Comparison of ENCODE assay signal across 8 mouse cellular contexts in the genomic region with DNA sequence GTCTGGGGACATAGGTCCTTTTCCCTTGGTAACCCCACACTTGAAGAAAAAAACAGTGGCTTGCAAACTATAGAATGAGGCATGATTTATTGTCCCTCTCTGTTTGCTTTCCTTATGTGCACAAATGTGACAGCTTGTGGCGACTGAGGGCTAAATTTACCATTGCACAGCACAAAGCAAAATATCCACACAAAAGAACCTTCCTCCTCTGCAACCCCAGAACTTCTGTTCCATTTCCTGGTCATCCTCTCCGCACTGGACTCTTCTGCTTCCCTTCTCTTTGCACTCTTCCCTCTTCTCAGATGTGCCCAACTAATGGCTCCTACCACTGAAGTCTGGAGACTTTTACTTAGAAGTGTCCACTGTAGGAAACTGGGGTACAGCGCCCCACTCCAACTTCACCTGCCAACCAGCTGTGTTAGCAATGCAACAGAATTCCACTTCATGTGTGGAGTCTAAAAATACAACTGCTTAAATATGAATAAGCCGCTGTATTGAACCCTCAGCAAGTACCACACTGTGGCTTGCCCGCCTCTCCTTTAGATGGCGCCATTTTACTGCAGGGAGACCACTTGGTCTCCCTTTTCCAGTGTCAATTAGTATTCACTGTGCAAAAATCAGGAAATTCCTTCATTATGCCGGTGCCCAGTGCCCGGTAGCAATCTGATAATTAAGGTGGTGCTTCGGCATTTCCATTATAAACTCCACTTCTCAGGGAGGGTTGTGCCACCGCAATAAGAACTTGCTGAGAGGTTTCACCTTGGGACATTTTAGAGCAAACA.
DNase-seq lines count a peak whose midpoint lies in the region; ATAC-seq and TF ChIP-seq lines count a peak whose summit lies in the region.

No protein-coding gene starts in this region.

- no peak overlapping the region for H3K9ac ChIP-seq in liver, adult 2 months (ENCODE audit: low read depth, low read length)
- H3K9ac ChIP-seq in liver, embryonic 12.5 days = no peak overlapping the region

- H3K4me2 ChIP-seq in liver, embryonic 12.5 days = no peak overlapping the region

- no peaks in the 10 kb centered on the region for H3K27me3 ChIP-seq in liver, adult 2 months (ENCODE audit: control insufficient read depth, insufficient read depth, low read length)
- H3K27me3 ChIP-seq in liver, embryonic 12.5 days (replicated peaks) = no peaks in the 10 kb centered on the region
- H3K27me3 ChIP-seq in midbrain, embryonic 10.5 days (ENCODE audit: low read depth, poor library complexity, severe bottlenecking) = peaks cover 19% of the 10 kb centered on the region

- H3K36me3 ChIP-seq in liver, adult 2 months (ENCODE audit: control insufficient read depth, insufficient read depth, low read length) = no peaks in the 10 kb centered on the region
- H3K36me3 ChIP-seq in liver, embryonic 12.5 days = no peaks in the 10 kb centered on the region
- no peaks in the 10 kb centered on the region for H3K36me3 ChIP-seq in midbrain, embryonic 10.5 days

- peak; percentile 70; the same call in 1 of the 2 replicates for TF ChIP-seq CTCF in liver, adult 2 months (IDR thresholded peaks at IDR 0.05; ENCODE audit: low read depth, low read length)
- TF ChIP-seq CTCF in cortical plate, adult 2 months (IDR thresholded peaks at IDR 0.05; ENCODE audit: extremely low read depth, insufficient read depth, low read length) = peak; percentile 59

- no peaks in the 10 kb centered on the region for H3K9me3 ChIP-seq in liver, embryonic 12.5 days (replicated peaks)
- H3K9me3 ChIP-seq in midbrain, embryonic 10.5 days (replicated peaks) = no peaks in the 10 kb centered on the region

- DNase-seq in liver, adult 2 months (ENCODE audit: extremely low read depth, low read depth, low spot score) = peak; percentile 60
- peak; percentile 6 to 58 for DNase-seq in kidney, postnatal 36 days
- DNase-seq in midbrain, embryonic 10.5 days (ENCODE audit: low spot score) = peak; percentile 53
- DNase-seq in yolk sac, embryonic 10.5 days (ENCODE audit: low spot score) = peak; percentile 28
- DNase-seq in spleen, postnatal 10 days (ENCODE audit: low spot score in 2 of 2) = no peak
- no peak for DNase-seq in cerebellum, adult 8-10 months

- 24% methylated on average over 10 of the region's 10 CpGs for WGBS in liver, adult 2 months
- 24% methylated on average over 10 of the region's 10 CpGs for WGBS in liver, embryonic 12.5 days (ENCODE audit: insufficient replicate concordance)
- WGBS in midbrain, embryonic 10.5 days = 31% methylated on average over 10 of the region's 10 CpGs

- H3K4me3 ChIP-seq in liver, adult 2 months (ENCODE audit: insufficient read depth, low read depth, low read length) = no peak overlapping the region
- H3K4me3 ChIP-seq in liver, embryonic 12.5 days = no peak overlapping the region
- H3K4me3 ChIP-seq in cortical plate, adult 2 months (ENCODE audit: insufficient read depth, low read length) = no peak overlapping the region
- H3K4me3 ChIP-seq in midbrain, embryonic 10.5 days = no peak overlapping the region

- H3K27ac ChIP-seq in liver, adult 2 months (replicated peaks; ENCODE audit: insufficient read depth, low read depth, low read length) = no peak overlapping the region
- no peak overlapping the region for H3K27ac ChIP-seq in liver, embryonic 12.5 days
- no peak overlapping the region for H3K27ac ChIP-seq in cortical plate, adult 2 months (ENCODE audit: insufficient read depth, low read length)
- no peak overlapping the region for H3K27ac ChIP-seq in midbrain, embryonic 10.5 days (replicated peaks)

- H3K4me1 ChIP-seq in liver, adult 2 months (ENCODE audit: control insufficient read depth, insufficient read depth, low read length) = no peaks in the 10 kb centered on the region
- no peaks in the 10 kb centered on the region for H3K4me1 ChIP-seq in liver, embryonic 12.5 days
- peaks cover 1% of the 10 kb centered on the region; the same call in 1 of the 2 replicates for H3K4me1 ChIP-seq in cortical plate, adult 2 months (ENCODE audit: control insufficient read depth, insufficient read depth, low read length)
- H3K4me1 ChIP-seq in midbrain, embryonic 10.5 days = 0 out of 2 replicates have a peak, but pooled peaks cover 3% of the 10 kb centered on the region

- no peaks in the 10 kb centered on the region for H3K79me2 ChIP-seq in liver, adult 2 months (ENCODE audit: control insufficient read depth, insufficient read depth, low read length)

- no peak for TF ChIP-seq POLR2A in liver, adult 2 months (IDR thresholded peaks at IDR 0.05; ENCODE audit: extremely low read depth, insufficient read depth, low read length)
- no peak for TF ChIP-seq POLR2A in cortical plate, adult 2 months (IDR thresholded peaks at IDR 0.05; ENCODE audit: extremely low read depth, insufficient read depth, low read length)

- ATAC-seq in liver, embryonic 12.5 days = no peak

Comparison
In these comparisons a context has a peak if more than half of its experiments do, and no peak if none do; other contexts are left out.
1. DNase-seq: peak in liver, adult 2 months (single experiment), kidney, postnatal 36 days (2 of 2), midbrain, embryonic 10.5 days (single experiment) and yolk sac, embryonic 10.5 days (single experiment); none in spleen, postnatal 10 days (0 of 2) and cerebellum, adult 8-10 months (single experiment).